18 mouse cellular contexts compared by ENCODE assay signal in genomic region chr10:18400998-18401397, GRCm38 (mm10).
DNase-seq lines count a peak whose midpoint lies in the region; ATAC-seq and TF ChIP-seq lines count a peak whose summit lies in the region.
"Had no signal": no experiment of that assay in that cellular context is flagged by ENCODE, and none has a peak within 500 bp of the region (broad histone marks: within the 10 kb centered on the region; RNA-seq: fewer than 3 reads in every experiment).

No protein-coding gene starts in this region.

- TF ChIP-seq CTCF in heart, adult 2 months (IDR thresholded peaks at IDR 0.05) = no peak
- no peak for TF ChIP-seq CTCF in intestine, postnatal 0 days (IDR thresholded peaks at IDR 0.05; ENCODE audit: low read depth)

- 69% methylated on average over 8 of the region's 8 CpGs for WGBS in heart, adult 2 months
- WGBS in intestine, embryonic 15.5 days = 82% methylated on average over 8 of the region's 8 CpGs
- WGBS in intestine, postnatal 0 days = 65% methylated on average over 8 of the region's 8 CpGs

- intact Hi-C loops in heart, adult 2 months (cut with DNase I) = no loop called here

- no peak overlapping the region for H3K4me2 ChIP-seq in intestine, embryonic 15.5 days (replicated peaks)
- H3K4me2 ChIP-seq in intestine, postnatal 0 days (replicated peaks; ENCODE audit: low read depth) = no peak overlapping the region
- H3K4me2 ChIP-seq: embryonic facial prominence, embryonic 12.5 days; forebrain, embryonic 12.5 days; hindbrain, embryonic 12.5 days; stomach, embryonic 15.5 days had no signal

- no peak for TF ChIP-seq EP300 in heart, adult 2 months (IDR thresholded peaks at IDR 0.05; ENCODE audit: insufficient read depth, low read depth, low read length)

- ATAC-seq in intestine, embryonic 15.5 days = peak; percentile 51; the same call in 1 of the 2 replicates
- 0 out of 2 replicates have a peak, but pooled peaks have one; percentile 45 for ATAC-seq in intestine, postnatal 0 days
- ATAC-seq: inflammation-experienced regulatory T-cells, adult 6 months; lung, postnatal 0 days; midbrain, embryonic 16.5 days had no signal

- no peaks in the 10 kb centered on the region for H3K27me3 ChIP-seq in heart, adult 2 months (ENCODE audit: control insufficient read depth, insufficient read depth, low read length)
- H3K27me3 ChIP-seq in intestine, embryonic 15.5 days (replicated peaks) = no peaks in the 10 kb centered on the region
- no peaks in the 10 kb centered on the region for H3K27me3 ChIP-seq in intestine, postnatal 0 days (replicated peaks; ENCODE audit: control insufficient read depth, insufficient read depth, low read length)
- H3K27me3 ChIP-seq: embryonic facial prominence, embryonic 12.5 days; hindbrain, embryonic 12.5 days; stomach, embryonic 15.5 days had no signal

- TF ChIP-seq POLR2A in heart, adult 2 months (IDR thresholded peaks at IDR 0.05; ENCODE audit: insufficient read depth, low read depth, low read length) = no peak

- no peaks in the 10 kb centered on the region for H3K79me2 ChIP-seq in heart, adult 2 months (replicated peaks; ENCODE audit: control insufficient read depth, insufficient read depth, low read length)

- peak overlapping the region; percentile 9; the same call in 1 of the 2 replicates for H3K27ac ChIP-seq in heart, adult 2 months
- H3K27ac ChIP-seq in intestine, embryonic 15.5 days = no peak overlapping the region
- no peak overlapping the region for H3K27ac ChIP-seq in intestine, postnatal 0 days (ENCODE audit: low read depth, low read length)
- H3K27ac ChIP-seq: embryonic facial prominence, embryonic 12.5 days; forebrain, embryonic 12.5 days; hindbrain, embryonic 12.5 days; macrophage; stomach, embryonic 15.5 days had no signal

- no peak overlapping the region for H3K4me3 ChIP-seq in heart, adult 2 months
- H3K4me3 ChIP-seq in intestine, embryonic 15.5 days (replicated peaks) = no peak overlapping the region
- H3K4me3 ChIP-seq in intestine, postnatal 0 days (ENCODE audit: low read depth, low read length) = no peak overlapping the region
- H3K4me3 ChIP-seq: embryonic facial prominence, embryonic 12.5 days; forebrain, embryonic 12.5 days; hindbrain, embryonic 12.5 days; stomach, embryonic 15.5 days had no signal

- H3K4me1 ChIP-seq in heart, adult 2 months (ENCODE audit: control insufficient read depth, insufficient read depth, low read length) = peaks cover 2% of the 10 kb centered on the region
- no peaks in the 10 kb centered on the region for H3K4me1 ChIP-seq in intestine, embryonic 15.5 days (replicated peaks)
- no peaks in the 10 kb centered on the region for H3K4me1 ChIP-seq in intestine, postnatal 0 days (replicated peaks; ENCODE audit: control insufficient read depth, insufficient read depth, low read length)
- H3K4me1 ChIP-seq: forebrain, embryonic 12.5 days; stomach, embryonic 15.5 days had no signal

- H3K36me3 ChIP-seq in heart, adult 2 months (ENCODE audit: control insufficient read depth, insufficient read depth, low read length) = no peaks in the 10 kb centered on the region
- no peaks in the 10 kb centered on the region for H3K36me3 ChIP-seq in intestine, embryonic 15.5 days
- no peaks in the 10 kb centered on the region for H3K36me3 ChIP-seq in intestine, postnatal 0 days (ENCODE audit: control insufficient read depth, insufficient read depth)
- H3K36me3 ChIP-seq: embryonic facial prominence, embryonic 12.5 days; forebrain, embryonic 12.5 days; hindbrain, embryonic 12.5 days; stomach, embryonic 15.5 days had no signal

- no peaks in the 10 kb centered on the region for H3K9me3 ChIP-seq in intestine, embryonic 15.5 days
- H3K9me3 ChIP-seq in intestine, postnatal 0 days (ENCODE audit: control insufficient read depth) = no peaks in the 10 kb centered on the region
- H3K9me3 ChIP-seq: embryonic facial prominence, embryonic 12.5 days; forebrain, embryonic 12.5 days; hindbrain, embryonic 12.5 days; stomach, embryonic 15.5 days had no signal

- H3K9ac ChIP-seq in heart, adult 2 months (ENCODE audit: low read depth, low read length) = peak overlapping the region; percentile 57; the same call in 1 of the 2 replicates
- no peak overlapping the region for H3K9ac ChIP-seq in intestine, embryonic 15.5 days
- H3K9ac ChIP-seq in intestine, postnatal 0 days (ENCODE audit: low read depth, low read length) = no peak overlapping the region
- H3K9ac ChIP-seq: embryonic facial prominence, embryonic 12.5 days; forebrain, embryonic 12.5 days; hindbrain, embryonic 12.5 days; stomach, embryonic 15.5 days had no signal

- DNase-seq in heart, adult 2 months = peak in 1 of 2 experiments; percentile 30
- no peak for DNase-seq in heart, adult 9 months (ENCODE audit: low spot score in 2 of 2)
- peak; percentile 36 for DNase-seq in kidney, adult 9 months
- no peak for DNase-seq in kidney, adult 11 months
- no peak for DNase-seq in ovary, postnatal 10 days (ENCODE audit: low spot score)
- DNase-seq: cerebellum, adult 11-12 months; cerebellum, postnatal 25 days; thymus, postnatal 25 days had no signal
